Mouse (Mus musculus): ENCODE results near the gene Rwdd2a. TPM values are rescaled to one million over a fixed set of nuclear protein-coding genes. Genes with fewer than 3 reads are reported as not detected.
"Not testable (repeated sequence)": the region's sequence is repeated elsewhere in the genome, so short reads cannot be mapped to it uniquely, and the experiment has no call there.

Gene Rwdd2a
- polyA plus RNA-seq, 1 experiment from 2014 or later = 2.7 TPM

DNA sequence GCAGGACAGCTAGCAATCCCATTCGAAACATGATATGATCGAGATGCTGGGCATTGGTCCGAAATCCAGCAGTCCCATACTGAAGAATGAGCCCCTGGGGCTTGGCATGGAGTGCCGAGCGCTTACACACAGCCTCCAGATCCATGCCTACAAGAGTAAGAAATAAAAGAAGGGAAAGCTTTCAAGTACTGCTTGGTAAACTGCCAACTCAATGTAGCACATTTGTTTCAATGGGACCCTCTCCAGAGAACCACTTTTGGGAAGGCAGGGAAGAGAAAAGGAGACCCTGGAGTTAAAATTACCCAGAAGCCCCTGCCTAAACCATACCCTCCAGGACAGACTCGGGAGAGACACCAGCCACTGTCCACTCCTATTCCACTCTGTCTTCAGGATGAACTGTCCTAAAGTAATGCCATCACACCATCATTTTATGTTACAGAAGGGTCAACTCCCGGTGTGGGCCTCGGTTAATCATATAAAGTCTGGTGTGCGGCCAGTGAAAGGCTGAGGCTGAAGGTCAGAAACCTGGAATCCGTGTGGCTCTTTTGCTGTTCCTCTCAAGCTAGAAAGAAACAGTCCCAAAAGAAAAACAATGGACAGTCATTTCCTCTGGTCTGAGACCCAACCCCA, 1.4 kb upstream of the Rwdd2a start:
- Histone ChIP-seq H3K36me3 (peaks cover 37% of the 10 kb centered on the region), H3K27ac (no peak overlapping the region), H3K4me3 (peak overlapping the region; percentile 78), H3K9ac (peak overlapping the region; percentile 79), H3K9me3 (no peaks in the 10 kb centered on the region), H3K4me1 (peaks cover 18% of the 10 kb centered on the region), H3K27me3 (no peaks in the 10 kb centered on the region), H3K4me2 (replicated peaks) (peak overlapping the region; percentile 99)
- no peak for ATAC-seq (ENCODE audit: low FRiP score, low read depth)
- WGBS = 75% methylated on average over 10 of the region's 10 CpGs

DNA sequence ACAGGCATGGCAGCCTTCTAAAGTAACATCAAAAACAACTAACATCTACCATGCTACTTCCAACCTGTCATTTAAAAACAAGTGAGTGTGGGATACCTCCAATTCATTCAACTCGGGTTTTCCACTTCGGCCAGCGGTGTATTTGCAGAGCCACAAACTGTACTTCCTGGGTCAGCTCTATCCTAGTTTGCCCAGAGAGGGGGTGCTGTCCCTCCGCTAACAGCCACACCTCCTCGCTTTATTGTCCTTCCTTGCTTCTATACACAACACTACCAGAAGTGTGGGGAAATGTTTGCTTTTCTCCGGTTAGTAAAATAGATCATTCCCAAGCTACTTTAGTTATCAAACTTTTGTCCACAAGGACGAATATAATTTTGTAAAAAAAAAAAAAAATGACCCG, 845 bp upstream of the Rwdd2a start:
- H3K4me3 ChIP-seq = peak overlapping the region; percentile 78
- no peak overlapping the region for H3K27ac ChIP-seq
- peaks cover 18% of the 10 kb centered on the region for H3K4me1 ChIP-seq
- H3K27me3 ChIP-seq = no peaks in the 10 kb centered on the region
- H3K4me2 ChIP-seq (replicated peaks) = peak overlapping the region; percentile 99
- H3K9ac ChIP-seq = peak overlapping the region; percentile 79
- no peak for ATAC-seq (ENCODE audit: low FRiP score, low read depth)
- peaks cover 31% of the 10 kb centered on the region for H3K36me3 ChIP-seq
- WGBS = 13% methylated on average over 8 of the region's 8 CpGs
- no peaks in the 10 kb centered on the region for H3K9me3 ChIP-seq

DNA sequence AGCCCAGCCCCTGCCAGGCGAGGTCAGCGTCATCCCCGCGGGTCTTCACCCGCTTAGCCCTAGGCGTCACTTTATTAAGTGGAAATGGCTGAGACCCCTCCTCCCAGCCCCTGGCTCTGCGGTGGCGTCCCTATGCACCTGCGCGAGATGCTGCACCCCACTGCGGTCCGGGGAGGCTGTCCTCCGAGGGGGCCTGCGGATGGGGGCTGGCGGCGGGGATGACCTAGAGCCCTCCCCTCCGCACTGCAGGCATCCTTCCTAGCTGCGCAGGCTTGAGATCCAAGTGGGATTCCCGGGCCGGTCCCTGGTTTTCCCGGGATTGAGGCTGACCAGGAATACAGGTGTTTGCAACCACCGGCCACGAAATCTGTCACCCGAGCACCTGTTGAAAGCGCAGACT, 405 bp downstream of the Rwdd2a start:
- ATAC-seq (ENCODE audit: low FRiP score, low read depth) = no peak
- no peak overlapping the region for H3K27ac ChIP-seq
- no peaks in the 10 kb centered on the region for H3K27me3 ChIP-seq

DNA sequence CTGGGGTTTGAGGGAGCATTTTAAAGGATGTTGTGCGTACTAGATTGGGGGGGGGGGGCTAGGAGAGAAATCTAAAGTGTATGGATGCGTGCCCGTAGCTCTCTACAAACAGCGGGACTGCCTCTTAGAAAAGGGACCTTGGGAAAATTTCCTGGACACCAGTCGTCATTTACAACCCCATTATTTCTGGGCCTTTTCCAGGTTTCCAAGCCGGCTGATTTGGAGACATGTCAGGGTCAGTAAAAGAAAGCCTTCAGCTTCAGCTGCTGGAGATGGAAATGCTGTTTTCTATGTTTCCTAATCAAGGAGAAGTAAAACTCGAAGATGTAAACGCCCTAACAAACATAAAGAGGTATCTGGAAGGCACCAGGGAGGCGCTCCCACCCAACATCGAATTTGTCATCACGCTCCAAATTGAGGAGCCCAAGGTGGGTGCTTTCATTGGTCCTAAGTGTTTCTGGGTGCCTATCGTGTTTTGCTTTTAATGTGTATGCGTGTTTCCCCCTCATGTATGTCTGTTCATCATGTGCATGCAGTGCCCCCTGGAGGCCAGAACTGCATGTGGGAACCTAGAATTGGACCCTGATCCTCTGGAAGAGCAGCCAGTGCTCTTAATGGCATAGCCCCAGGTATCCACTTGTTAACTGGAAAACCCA, 973 bp downstream of the Rwdd2a start:
- H3K4me1 ChIP-seq = peaks cover 18% of the 10 kb centered on the region
- no peak overlapping the region for H3K27ac ChIP-seq
- H3K36me3 ChIP-seq = peaks cover 18% of the 10 kb centered on the region
- no peaks in the 10 kb centered on the region for H3K27me3 ChIP-seq
- peak overlapping the region; percentile 78 for H3K4me3 ChIP-seq
- 8% methylated on average over 13 of the region's 13 CpGs for WGBS
- no peak for ATAC-seq (ENCODE audit: low FRiP score, low read depth)
- H3K4me2 ChIP-seq (replicated peaks) = peak overlapping the region; percentile 99
- H3K9ac ChIP-seq = peak overlapping the region; percentile 13; the same call in 1 of the 2 replicates
- no peaks in the 10 kb centered on the region for H3K9me3 ChIP-seq

More for the DNA sequence above, 405 bp downstream of the Rwdd2a start:
- Histone ChIP-seq H3K9me3 (no peaks in the 10 kb centered on the region), H3K36me3 (peaks cover 20% of the 10 kb centered on the region), H3K4me1 (peaks cover 18% of the 10 kb centered on the region), H3K9ac (peak overlapping the region; percentile 63), H3K4me2 (replicated peaks) (peak overlapping the region; percentile 99), H3K4me3 (peak overlapping the region; percentile 78)
- 1% methylated on average over 25 of the region's 25 CpGs for WGBS

DNA sequence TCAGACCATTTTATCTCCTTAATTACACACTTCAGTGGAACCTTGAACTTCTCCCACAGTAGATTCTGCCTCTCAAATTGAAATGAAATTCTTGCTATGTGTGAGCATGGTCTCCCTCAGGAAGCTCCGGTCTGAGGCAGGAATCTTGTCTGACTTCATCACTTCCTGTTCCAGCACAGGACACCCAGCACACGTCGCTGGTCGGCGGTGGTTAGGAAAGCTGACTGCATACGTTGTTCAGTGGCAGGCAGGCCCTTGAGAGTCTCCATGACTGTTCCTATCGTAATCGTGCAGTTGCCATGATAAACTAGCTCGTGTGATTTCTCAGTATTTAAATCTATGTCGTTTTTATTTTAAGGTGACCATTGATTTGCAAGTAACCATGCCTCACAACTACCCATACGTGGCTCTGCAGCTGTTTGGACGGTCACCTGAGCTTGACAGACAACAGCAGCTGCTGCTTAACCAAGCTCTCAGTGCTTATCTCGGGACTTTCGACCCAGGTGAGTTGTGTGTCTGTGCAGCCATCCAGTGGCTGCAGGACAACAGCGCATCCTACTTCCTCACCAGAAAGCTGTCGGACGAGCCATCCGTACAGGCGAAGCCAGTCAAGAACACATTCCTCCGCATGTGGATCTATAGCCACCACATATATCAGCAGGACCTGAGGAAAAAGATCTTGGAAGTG, 2.0 kb downstream of the Rwdd2a start:
- Histone ChIP-seq H3K27me3 (no peaks in the 10 kb centered on the region), H3K27ac (no peak overlapping the region), H3K4me3 (no peak overlapping the region), H3K9me3 (no peaks in the 10 kb centered on the region), H3K4me1 (peaks cover 18% of the 10 kb centered on the region), H3K4me2 (replicated peaks) (no peak overlapping the region), H3K36me3 (peaks cover 8% of the 10 kb centered on the region), H3K9ac (no peak overlapping the region)
- no peak for ATAC-seq (ENCODE audit: low FRiP score, low read depth)
- 79% methylated on average over 20 of the region's 20 CpGs for WGBS

DNA sequence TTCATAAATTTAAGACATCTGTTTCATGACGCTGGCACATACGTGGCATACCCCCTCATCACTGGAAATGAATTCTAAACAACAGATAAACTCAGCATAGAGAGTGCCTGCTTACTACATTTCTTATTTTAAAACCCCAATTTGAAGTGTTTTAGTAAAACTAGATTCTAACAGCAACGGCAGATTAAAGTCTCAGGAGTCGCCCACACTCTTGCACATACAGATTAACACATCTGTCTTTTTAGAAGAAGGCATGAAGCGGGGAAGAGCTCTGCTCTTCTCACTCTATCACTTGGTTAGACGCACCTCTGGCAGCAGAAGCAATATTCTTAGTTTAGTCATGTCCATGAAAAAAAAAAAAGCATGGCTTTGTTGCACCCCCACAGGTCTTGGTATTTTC, 3.4 kb downstream of the Rwdd2a start:
- Histone ChIP-seq H3K4me1 (peaks cover 17% of the 10 kb centered on the region), H3K9me3 (no peaks in the 10 kb centered on the region), H3K9ac (no peak overlapping the region), H3K36me3 (no peaks in the 10 kb centered on the region), H3K4me3 (no peak overlapping the region), H3K27me3 (no peaks in the 10 kb centered on the region), H3K27ac (no peak overlapping the region), H3K4me2 (replicated peaks) (no peak overlapping the region)
- 90% methylated on average over 6 of the region's 6 CpGs for WGBS
- ATAC-seq (ENCODE audit: low FRiP score, low read depth) = no peak

DNA sequence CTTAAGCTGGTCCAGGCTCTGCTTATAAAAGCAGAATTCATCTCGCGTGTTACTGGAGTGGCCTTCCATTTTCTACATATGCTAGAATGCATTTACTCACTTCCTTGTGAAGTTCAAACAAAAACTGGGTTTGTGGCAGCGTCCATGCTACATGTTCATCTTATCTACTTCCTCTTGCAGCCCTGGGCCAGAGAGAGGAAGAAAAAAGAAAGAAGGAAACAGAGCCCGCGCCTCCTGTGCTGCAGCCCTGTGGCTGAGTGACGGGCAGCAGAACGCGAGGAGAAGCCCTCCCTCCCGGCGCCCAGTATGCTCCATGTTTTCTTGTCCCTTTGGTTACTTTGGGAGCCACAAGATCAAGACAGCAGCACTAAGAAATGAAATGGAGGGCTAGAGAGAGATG, 7.9 kb downstream of the Rwdd2a start:
- H3K36me3 ChIP-seq = 0 out of 2 replicates have a peak, but pooled peaks cover 3% of the 10 kb centered on the region
- H3K4me2 ChIP-seq (replicated peaks) = no peak overlapping the region
- no peak for ATAC-seq (ENCODE audit: low FRiP score, low read depth)

DNA sequence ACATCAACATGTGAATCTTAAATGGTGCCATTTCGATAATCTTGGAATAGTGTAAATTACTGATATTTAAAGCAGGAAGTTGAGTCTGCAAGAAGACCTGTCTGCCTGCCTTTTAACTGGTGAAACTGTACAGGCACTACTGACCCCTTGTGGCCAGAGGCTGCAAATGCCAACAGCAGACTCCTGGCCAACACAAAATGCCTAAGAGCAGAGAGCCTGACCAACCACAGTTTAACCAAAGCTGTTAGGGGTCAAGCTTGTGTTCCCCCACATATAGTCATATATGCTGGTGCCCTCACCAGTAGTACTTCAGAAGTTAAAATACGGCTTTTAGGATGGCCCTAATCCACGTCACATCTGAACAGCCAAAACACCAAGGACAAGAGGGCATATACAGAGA, 11.9 kb downstream of the Rwdd2a start:
- H3K4me2 ChIP-seq (replicated peaks) = no peak overlapping the region
- H3K9me3 ChIP-seq = no peaks in the 10 kb centered on the region
- WGBS = 58% methylated on average over 3 of the region's 3 CpGs
- no peak overlapping the region for H3K27ac ChIP-seq
- H3K27me3 ChIP-seq = no peaks in the 10 kb centered on the region
- H3K9ac ChIP-seq = no peak overlapping the region
- no peak overlapping the region for H3K4me3 ChIP-seq
- ATAC-seq (ENCODE audit: low FRiP score, low read depth) = 0 out of 2 replicates have a peak, but pooled peaks have one; percentile 36
- H3K4me1 ChIP-seq = no peaks in the 10 kb centered on the region
- H3K36me3 ChIP-seq = 0 out of 2 replicates have a peak, but pooled peaks cover 3% of the 10 kb centered on the region

More for the DNA sequence above, 7.9 kb downstream of the Rwdd2a start:
- Histone ChIP-seq H3K4me3 (no peak overlapping the region), H3K4me1 (no peaks in the 10 kb centered on the region), H3K9ac (no peak overlapping the region), H3K27me3 (no peaks in the 10 kb centered on the region), H3K27ac (no peak overlapping the region), H3K9me3 (no peaks in the 10 kb centered on the region)
- WGBS = 91% methylated on average over 10 of the region's 10 CpGs

DNA sequence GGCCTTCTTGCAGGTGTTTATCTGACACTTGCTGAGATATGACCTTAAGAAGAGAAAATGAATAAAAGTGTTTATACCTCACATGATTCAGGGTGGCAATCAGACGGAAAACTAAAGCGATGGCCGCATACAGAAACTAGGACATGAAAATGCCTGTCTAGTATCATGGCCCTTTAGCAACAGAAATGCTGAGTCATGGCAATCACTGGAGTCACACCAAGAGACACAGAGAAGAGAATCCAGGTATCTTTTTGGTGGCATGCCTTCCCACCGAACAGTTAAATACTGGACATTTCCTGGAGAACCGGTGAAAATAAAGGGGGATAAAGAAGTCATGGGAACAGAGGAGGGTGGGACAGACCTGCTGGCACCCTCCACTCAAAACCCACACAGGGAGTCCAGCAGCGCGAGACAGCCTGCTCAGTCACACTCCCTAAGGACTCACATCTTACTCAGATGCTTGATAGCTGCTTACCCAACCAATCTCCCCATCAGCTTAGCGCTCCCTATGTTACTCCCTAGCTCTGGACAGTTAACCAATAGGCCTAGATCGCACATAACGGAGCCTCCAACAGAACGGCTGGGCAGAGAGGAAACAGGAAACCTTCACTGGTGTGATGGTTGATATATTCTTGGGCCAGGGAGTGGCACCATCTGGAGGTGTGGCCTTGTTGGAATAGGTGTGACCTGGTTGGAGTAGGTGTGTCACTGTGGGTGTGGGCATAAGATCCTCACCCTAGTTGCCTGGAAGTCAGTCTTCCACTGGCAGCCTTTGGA, 15.4 kb downstream of the Rwdd2a start:
- Histone ChIP-seq H3K4me1 (no peaks in the 10 kb centered on the region), H3K9ac (no peak overlapping the region), H3K9me3 (no peaks in the 10 kb centered on the region), H3K4me3 (no peak overlapping the region), H3K36me3 (peaks cover 3% of the 10 kb centered on the region; the same call in 1 of the 2 replicates), H3K27ac (no peak overlapping the region), H3K4me2 (replicated peaks) (no peak overlapping the region), H3K27me3 (no peaks in the 10 kb centered on the region)
- ATAC-seq (ENCODE audit: low FRiP score, low read depth) = no peak
- 89% methylated on average over 11 of the region's 11 CpGs for WGBS

DNA sequence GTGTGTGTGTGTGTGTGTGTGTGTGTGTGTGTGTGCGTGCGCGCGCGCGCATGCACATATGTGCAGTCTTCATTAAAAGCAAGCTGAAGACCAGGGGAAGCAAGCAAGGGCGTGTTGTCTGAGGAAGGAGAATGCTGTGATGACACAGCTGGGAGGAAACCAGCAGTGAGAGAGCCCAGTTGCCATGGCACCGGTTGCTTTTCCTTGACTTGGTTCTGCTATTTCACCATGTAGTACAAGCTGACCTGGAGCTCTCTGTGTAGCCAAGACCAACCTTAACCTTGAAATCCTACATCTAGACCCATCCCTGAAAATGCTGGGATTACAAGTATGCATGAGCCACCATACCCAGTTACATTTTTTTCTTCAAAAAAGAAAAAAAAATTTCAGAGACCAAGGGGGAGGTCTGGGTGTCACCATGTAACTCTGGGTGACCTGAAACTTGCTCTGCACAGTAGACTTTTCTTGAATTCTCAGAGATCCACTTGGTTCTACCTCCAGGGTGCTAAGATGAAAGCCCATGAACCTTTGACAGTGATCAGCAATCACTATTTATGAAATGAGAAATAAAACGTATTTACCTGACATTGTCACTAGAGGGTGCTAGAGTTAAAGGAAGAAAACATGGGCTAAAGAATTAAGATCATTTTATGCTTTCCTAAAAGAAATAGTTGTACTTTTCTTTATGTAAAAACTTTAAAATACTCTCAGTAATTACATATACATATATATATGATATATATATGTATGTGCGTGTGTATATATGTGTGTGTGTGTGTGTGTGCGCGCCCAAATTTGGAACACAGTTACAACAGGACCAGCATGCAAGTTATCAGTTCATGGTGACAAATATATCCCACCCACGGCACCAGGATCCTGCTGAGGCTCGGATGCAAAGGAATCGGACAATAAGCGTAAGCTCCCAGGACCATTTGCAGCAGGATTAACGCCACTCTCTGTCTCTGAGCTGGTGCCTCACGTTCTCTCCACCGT, 21.2 kb downstream of the Rwdd2a start:
- Histone ChIP-seq H3K9me3 (no peaks in the 10 kb centered on the region), H3K4me1 (no peaks in the 10 kb centered on the region), H3K9ac (no peak overlapping the region), H3K36me3 (peaks cover 3% of the 10 kb centered on the region; the same call in 1 of the 2 replicates), H3K4me2 (replicated peaks) (no peak overlapping the region), H3K27me3 (no peaks in the 10 kb centered on the region), H3K4me3 (no peak overlapping the region), H3K27ac (no peak overlapping the region)
- ATAC-seq (ENCODE audit: low FRiP score, low read depth) = peak; percentile 28; the same call in 1 of the 2 replicates
- WGBS = 81% methylated on average over 19 of the region's 19 CpGs

DNA sequence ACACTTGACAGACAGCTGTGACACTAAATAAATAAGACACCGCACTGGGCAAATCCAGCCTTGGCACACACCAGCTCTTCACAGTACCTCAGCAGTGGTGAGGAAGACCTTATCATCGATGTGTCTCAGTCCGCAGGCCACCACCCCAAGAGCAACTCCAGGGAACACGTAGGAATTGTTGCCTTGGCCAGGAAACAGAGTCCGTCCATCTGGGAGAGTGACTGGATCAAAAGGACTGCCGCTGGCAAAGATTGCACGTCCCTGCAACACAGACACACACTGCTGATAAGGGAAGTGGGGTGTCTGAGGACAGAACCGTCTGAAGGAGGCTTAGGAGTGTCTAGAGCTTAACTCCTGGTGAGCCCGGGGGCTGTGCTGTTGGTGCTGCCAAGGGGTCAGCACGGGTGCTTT, 22.6 kb downstream of the Rwdd2a start:
- H3K9ac ChIP-seq; H3K4me3 ChIP-seq; ATAC-seq (ENCODE audit: low FRiP score, low read depth); H3K27ac ChIP-seq; H3K36me3 ChIP-seq; H3K4me1 ChIP-seq; H3K9me3 ChIP-seq; H3K27me3 ChIP-seq; H3K4me2 ChIP-seq (replicated peaks): not testable (repeated sequence)
- 60% methylated on average over 10 of the region's 10 CpGs for WGBS
